Mouse (Mus musculus): ENCODE measurements at regions not wholly inside any gene's neighbourhood (a gene's known extent, or its start where the extent isn't known, plus 50 kb on each side); places are given as distances from the start of the nearest gene placed in this dataset.
"Not testable (repeated sequence)": the region's sequence is repeated elsewhere in the genome, so short reads cannot be mapped to it uniquely, and the experiment has no call there.

DNA sequence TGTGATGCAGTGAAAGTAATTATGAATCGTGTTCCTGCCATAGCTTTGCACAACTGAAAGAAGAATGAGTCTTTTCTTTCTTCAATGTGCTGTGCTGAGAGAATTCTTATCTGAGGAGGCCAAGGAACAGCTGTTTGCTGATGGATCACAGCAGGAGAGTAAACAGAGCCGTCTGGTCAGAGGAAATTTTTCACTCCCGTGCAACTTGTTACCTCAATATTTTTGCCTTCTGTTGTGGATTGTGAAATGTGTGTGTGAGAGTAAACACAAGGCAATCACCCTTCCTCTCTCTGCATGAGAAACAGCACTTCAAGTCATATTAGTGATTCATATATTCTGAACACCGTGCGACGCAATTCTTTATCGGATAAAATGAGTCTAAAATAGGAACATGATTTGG, 171.9 kb downstream of the Epm2a start:
- H3K4me3 ChIP-seq (ENCODE audit: insufficient read depth, low read depth, low read length): no peak overlapping the region
- 48% methylated on average over 7 of the region's 7 CpGs for WGBS
- H3K4me1 ChIP-seq (ENCODE audit: control insufficient read depth, insufficient read depth, low read length): no peaks in the 10 kb centered on the region
- no peak for TF ChIP-seq POLR2A (IDR thresholded peaks at IDR 0.05; ENCODE audit: insufficient read depth, low read depth, low read length)
- no peak for TF ChIP-seq CTCF (IDR thresholded peaks at IDR 0.05; ENCODE audit: insufficient read depth, low read depth, low read length)
- H3K27ac ChIP-seq (ENCODE audit: insufficient read depth, low read depth, low read length): no peak overlapping the region

DNA sequence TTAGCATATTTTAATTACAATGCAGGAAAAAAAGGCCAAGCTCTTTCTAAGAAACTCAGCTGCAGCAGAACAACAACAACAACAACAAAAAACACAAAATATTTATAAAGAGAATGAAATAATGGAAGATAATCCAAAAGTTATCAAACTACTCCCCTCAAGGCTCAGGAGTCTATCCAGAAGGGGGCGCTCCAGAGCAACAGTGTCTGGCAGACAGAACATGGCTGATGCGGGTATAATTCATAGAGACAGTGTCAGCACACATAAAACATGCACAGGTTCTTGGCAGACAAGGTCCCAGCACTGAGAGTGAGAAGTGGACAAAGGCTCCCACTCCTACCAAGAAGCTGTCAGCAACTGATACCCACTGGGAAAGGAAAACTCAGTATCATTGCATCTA, 173.9 kb downstream of the Epm2a start:
- 50% methylated on average over 2 of the region's 2 CpGs for WGBS
- TF ChIP-seq CTCF (IDR thresholded peaks at IDR 0.05; ENCODE audit: insufficient read depth, low read depth, low read length): no peak
- no peak for TF ChIP-seq POLR2A (IDR thresholded peaks at IDR 0.05; ENCODE audit: insufficient read depth, low read depth, low read length)
- Histone ChIP-seq H3K4me1 (ENCODE audit: control insufficient read depth, insufficient read depth, low read length) (no peaks in the 10 kb centered on the region), H3K27ac (ENCODE audit: insufficient read depth, low read depth, low read length) (no peak overlapping the region), H3K4me3 (ENCODE audit: insufficient read depth, low read depth, low read length) (no peak overlapping the region)

DNA sequence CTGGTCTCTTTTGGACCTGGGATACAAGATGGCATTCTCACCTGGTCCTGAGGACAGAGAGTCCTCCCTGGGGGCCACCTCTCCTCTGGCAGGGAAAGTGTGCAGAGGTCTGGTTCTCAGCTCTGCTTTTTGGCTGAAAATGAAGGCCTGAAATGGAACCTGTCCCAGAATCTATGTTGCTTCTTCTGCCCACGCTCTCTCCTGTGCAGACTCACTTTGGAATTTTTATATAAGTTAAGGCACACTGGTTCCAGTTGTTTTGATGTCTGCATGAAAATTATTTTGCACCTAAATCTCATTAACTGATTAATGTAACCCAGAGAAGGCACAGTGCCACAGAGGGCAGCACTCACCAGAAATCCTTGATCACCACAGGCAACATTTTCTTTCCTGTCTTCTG, 188.1 kb downstream of the Epm2a start:
- TF ChIP-seq CTCF (IDR thresholded peaks at IDR 0.05; ENCODE audit: insufficient read depth, low read depth, low read length) (no peak), POLR2A (IDR thresholded peaks at IDR 0.05; ENCODE audit: insufficient read depth, low read depth, low read length) (no peak)
- WGBS: 97% methylated on average over 1 of the region's 1 CpGs
- Histone ChIP-seq H3K27ac (ENCODE audit: insufficient read depth, low read depth, low read length) (no peak overlapping the region), H3K4me3 (ENCODE audit: insufficient read depth, low read depth, low read length) (no peak overlapping the region), H3K4me1 (ENCODE audit: control insufficient read depth, insufficient read depth, low read length) (no peaks in the 10 kb centered on the region)

DNA sequence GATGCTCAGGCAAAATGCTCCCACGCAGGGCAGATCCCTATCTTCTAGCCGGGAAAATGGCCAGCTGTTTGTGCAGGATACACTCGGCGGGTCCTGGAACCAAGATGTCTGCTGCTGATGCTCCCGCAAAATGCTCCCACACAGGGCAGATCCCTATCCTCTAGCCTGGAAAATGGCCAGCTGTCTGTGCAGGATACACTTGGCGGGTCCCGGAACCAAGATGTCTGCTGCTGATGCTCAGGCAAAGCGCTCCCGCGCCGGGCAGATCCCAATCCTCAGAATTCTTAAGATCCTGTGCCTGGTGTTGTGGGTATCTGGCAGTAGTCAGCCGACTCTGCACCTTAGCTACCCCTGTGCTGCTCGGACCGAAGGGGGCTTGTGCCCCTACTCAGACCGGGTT, 212.2 kb downstream of the Epm2a start:
- 93% methylated on average over 15 of the region's 15 CpGs for WGBS
- H3K4me1 ChIP-seq (ENCODE audit: control insufficient read depth, insufficient read depth, low read length): not testable (repeated sequence)

DNA sequence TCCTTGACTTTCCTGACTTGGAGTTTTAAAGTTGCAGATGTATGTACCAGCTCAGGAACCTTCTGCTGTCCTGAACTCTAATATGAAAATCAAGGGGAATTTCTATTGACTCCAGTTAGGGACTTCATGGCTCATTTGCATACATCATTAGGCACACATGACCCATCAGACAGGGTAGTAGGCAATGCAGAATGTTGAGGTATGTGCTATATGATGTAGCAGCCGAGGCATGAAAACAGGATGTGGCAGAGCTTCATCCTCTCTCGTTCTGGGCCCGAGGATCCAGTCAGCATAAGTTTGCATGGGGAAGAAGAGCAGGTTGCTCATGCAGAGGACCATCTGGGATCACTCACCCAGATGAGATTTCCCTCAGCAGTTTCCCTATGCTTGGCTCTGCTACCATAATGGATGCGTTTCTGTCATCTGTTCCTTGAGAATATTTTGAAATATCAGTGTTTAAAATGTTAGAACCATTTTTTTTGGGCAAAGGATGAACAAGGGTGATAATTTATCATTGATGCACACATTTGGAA, 227.4 kb downstream of the Epm2a start:
- 79% methylated on average over 4 of the region's 4 CpGs for WGBS
- no peak overlapping the region for H3K4me3 ChIP-seq (ENCODE audit: insufficient read depth, low read depth, low read length)
- TF ChIP-seq POLR2A (IDR thresholded peaks at IDR 0.05; ENCODE audit: insufficient read depth, low read depth, low read length) (no peak), CTCF (IDR thresholded peaks at IDR 0.05; ENCODE audit: insufficient read depth, low read depth, low read length) (no peak)
- H3K27ac ChIP-seq (ENCODE audit: insufficient read depth, low read depth, low read length): no peak overlapping the region
- no peaks in the 10 kb centered on the region for H3K4me1 ChIP-seq (ENCODE audit: control insufficient read depth, insufficient read depth, low read length)

More for the DNA sequence above, 212.2 kb downstream of the Epm2a start:
- H3K27ac ChIP-seq (ENCODE audit: insufficient read depth, low read depth, low read length); H3K4me3 ChIP-seq (ENCODE audit: insufficient read depth, low read depth, low read length): not testable (repeated sequence)

DNA sequence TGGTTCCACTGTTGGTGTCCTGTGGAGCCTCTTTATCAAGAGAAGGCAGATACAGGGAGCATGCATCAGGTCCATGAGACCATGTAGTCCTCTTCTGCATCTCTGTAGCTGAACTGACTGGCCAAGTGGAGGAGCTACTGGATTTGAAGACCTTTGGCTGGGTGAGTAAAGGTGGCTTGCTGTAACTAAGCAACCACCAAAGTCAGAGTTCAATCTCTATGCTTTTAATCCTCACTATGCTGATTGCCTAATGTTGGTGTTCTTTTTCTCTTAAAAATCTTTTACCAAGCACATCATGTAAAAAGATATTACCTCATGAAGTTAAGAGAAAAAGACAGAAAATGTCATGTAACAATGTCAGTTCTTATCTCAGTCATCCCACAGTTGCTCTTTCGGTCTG, 265.2 kb downstream of the Epm2a start:
- TF ChIP-seq CTCF (IDR thresholded peaks at IDR 0.05; ENCODE audit: insufficient read depth, low read depth, low read length): no peak
- TF ChIP-seq POLR2A (IDR thresholded peaks at IDR 0.05; ENCODE audit: insufficient read depth, low read depth, low read length): no peak
- Histone ChIP-seq H3K27ac (ENCODE audit: insufficient read depth, low read depth, low read length) (no peak overlapping the region), H3K4me3 (ENCODE audit: insufficient read depth, low read depth, low read length) (no peak overlapping the region), H3K4me1 (ENCODE audit: control insufficient read depth, insufficient read depth, low read length) (no peaks in the 10 kb centered on the region)
- WGBS: 98% methylated on average over 1 of the region's 1 CpGs

DNA sequence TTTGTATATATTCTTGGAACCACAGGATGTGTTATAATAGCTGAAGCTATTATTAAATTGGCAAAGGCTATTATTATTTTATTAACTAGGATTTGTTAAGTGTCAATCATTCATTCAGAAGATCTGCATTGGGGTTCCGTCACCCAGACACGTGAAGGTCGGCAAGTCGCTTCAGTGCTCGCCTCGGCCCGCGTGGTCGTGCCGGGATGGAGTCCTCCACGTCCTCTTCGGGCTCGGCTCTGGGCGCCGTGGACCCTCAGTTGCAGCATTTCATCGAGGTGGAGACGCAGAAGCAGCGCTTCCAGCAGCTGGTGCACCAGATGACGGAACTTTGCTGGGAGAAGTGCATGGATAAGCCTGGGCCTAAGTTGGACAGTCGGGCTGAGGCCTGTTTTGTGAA, 265.9 kb downstream of the Epm2a start:
- H3K4me1 ChIP-seq (ENCODE audit: control insufficient read depth, insufficient read depth, low read length); H3K4me3 ChIP-seq (ENCODE audit: insufficient read depth, low read depth, low read length); H3K27ac ChIP-seq (ENCODE audit: insufficient read depth, low read depth, low read length): not testable (repeated sequence)
- 95% methylated on average over 20 of the region's 20 CpGs for WGBS

DNA sequence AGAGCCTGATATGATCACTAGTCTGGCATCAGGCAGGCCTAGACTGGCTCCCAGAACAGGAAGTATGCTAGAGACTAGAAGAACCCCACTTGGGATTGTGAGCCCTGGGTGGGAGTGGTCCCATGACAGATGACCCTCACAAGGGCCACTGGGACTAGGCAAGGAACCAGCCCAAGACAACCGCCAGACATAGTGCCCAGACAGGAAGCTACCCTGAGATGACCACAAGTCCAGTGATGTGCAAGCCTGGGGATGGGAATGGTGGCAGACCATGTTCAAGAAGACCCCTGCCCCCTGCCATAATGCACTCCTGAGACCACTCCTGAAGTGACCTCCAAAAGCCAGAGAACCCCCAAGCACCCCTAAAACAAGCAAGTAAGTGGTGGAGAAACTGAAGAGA, 304.9 kb downstream of the Epm2a start:
- Histone ChIP-seq H3K4me1 (ENCODE audit: control insufficient read depth, insufficient read depth, low read length) (no peaks in the 10 kb centered on the region), H3K4me3 (ENCODE audit: insufficient read depth, low read depth, low read length) (no peak overlapping the region), H3K27ac (ENCODE audit: insufficient read depth, low read depth, low read length) (no peak overlapping the region)
- WGBS: 91% methylated on average over 1 of the region's 1 CpGs
- TF ChIP-seq CTCF (IDR thresholded peaks at IDR 0.05; ENCODE audit: insufficient read depth, low read depth, low read length) (no peak), POLR2A (IDR thresholded peaks at IDR 0.05; ENCODE audit: insufficient read depth, low read depth, low read length) (no peak)

DNA sequence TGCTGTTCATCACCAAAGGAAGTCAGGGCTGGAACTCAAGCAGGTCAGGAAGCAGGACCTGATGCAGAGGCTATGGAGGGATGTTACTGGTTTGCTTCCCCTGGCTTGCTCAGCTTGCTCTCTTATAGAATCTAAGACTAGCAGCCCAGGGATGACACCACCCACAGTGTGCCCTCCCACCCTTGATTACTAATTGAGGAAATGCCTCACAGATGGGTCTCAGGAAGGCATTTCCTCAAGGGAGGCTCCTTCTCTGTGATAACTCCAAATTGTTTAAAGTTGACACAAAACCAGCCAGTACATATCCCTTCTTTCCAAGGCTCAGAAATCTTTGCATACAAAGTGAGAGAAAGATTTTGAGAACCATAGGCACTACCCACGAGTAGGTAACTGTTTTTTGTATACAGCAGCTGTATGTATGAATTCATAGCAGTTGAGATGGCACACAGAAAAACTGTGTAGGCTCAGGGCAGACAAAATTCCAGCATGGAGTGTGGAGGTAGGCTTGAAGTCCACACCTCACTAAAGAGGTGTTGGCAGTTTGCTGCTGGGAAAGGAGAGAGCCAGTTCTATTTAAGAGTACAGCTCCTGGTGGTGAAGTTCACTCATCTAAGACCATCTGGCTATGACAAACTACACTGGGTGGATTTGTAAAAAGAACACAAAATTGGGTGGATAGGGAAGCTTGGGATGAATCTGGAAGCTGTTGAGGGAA, 317.0 kb downstream of the Epm2a start:
- Histone ChIP-seq H3K27ac (ENCODE audit: insufficient read depth, low read depth, low read length) (no peak overlapping the region), H3K4me3 (ENCODE audit: insufficient read depth, low read depth, low read length) (no peak overlapping the region), H3K4me1 (ENCODE audit: control insufficient read depth, insufficient read depth, low read length) (no peaks in the 10 kb centered on the region)
- TF ChIP-seq POLR2A (IDR thresholded peaks at IDR 0.05; ENCODE audit: insufficient read depth, low read depth, low read length): no peak
- TF ChIP-seq CTCF (IDR thresholded peaks at IDR 0.05; ENCODE audit: insufficient read depth, low read depth, low read length): no peak
- 66% methylated on average over 1 of the region's 1 CpGs for WGBS
